Mouse (Mus musculus) cerebellum, adult 9-11 months (tissue): ENCODE results near the gene Prdx1.
"Not testable (repeated sequence)": the region's sequence is repeated elsewhere in the genome, so short reads cannot be mapped to it uniquely, and the experiment has no call there.

Experiments used
- DNase-seq: peaks from one replicate; pipeline ENCODE4 v3.0.0; 2022

Prdx1 gene

GRCm38 (mm10) chr4:116685402-116686061 is at the start of gene Prdx1:
Gene Prdx1 (plus strand): TSS chr4:116685544.
- peak; percentile 91 for DNase-seq

- DNase-seq: no peak
Observed at GRCm38 (mm10) chr4:116638821-116639220, 46.5 kb upstream of the Prdx1 start.

GRCm38 (mm10) chr4:116642071-116642470 is 43.3 kb upstream of the Prdx1 start:
- no peak for DNase-seq

GRCm38 (mm10) chr4:116644326-116644725 is 41.0 kb upstream of the Prdx1 start:
- DNase-seq: no peak

- DNase-seq: no peak
Observed at GRCm38 (mm10) chr4:116645624-116646023, 39.7 kb upstream of the Prdx1 start.

- no peak for DNase-seq
Observed at GRCm38 (mm10) chr4:116649411-116649810, 35.9 kb upstream of the Prdx1 start.

- no peak for DNase-seq
Observed at GRCm38 (mm10) chr4:116650365-116650764, 35.0 kb upstream of the Prdx1 start.

- DNase-seq: peak; percentile 89
Observed at GRCm38 (mm10) chr4:116650924-116651796, 34.2 kb upstream of the Prdx1 start, which contains the start of gene Akr1a1. Gene Akr1a1 (minus strand): TSS chr4:116651680.

GRCm38 (mm10) chr4:116651797-116652135 is 33.6 kb upstream of the Prdx1 start:
- DNase-seq: no peak

DNA sequence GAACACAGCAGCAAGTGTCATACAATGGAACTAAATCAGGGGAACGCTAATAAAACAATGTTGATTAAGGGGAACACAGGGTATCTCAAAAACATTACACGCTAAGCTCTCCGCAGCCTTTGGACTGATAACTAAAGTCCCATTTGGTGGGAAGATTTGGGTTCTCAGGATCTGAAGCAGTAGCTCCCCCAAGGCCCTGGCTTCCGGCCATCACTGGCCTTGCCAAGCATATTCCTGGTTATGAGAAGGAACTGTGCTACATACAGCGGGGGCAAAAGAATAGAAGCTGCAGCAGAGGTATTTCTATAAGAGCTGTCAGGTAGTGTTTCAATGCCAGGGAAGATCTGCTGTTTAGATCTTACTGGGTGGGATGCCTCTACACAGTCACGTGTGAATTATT is 32.1 kb upstream of the Prdx1 start:
- no peak for DNase-seq

GRCm38 (mm10) chr4:116655100-116655499 is 30.2 kb upstream of the Prdx1 start:
- DNase-seq: no peak

GRCm38 (mm10) chr4:116655658-116656057 is 29.7 kb upstream of the Prdx1 start:
- DNase-seq: no peak

DNA sequence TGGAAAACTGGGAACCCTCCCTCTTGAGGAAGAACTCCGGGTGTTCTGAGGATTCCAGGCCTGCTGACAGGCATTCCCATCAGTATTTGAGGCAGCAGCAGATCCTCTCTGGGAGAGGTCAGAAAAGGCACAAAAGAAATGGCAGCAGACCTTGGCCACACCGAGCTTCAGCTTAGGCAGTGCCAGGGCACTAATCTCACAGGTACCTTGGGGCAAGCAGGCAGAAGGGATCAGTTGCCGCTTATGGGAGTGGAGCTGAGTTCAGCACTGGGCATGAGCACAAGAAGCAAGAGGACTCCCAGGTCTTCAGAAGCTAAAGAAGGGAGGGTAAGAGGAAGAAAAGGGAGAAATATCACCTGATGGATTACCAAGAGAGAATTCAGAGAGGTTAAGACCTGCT is 27.4 kb upstream of the Prdx1 start:
- no peak for DNase-seq

DNA sequence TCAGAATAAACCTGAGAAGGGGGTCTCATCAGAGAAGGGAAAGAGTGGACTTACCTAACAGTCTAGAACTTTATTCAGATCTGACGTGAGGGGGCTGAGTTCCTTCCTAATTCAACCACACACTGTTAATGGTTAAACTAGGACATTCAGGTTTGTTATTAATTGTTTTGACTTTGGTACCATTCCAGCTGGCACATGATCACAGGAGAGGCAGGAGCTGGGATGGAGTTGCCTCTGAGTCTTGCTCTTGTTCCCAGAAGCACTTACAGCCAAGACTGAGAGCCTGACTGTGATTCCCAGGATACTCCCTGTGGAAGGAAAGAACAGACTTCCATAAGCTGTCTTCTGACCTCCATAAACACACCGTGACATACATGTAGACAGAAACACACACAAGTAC is 25.9 kb upstream of the Prdx1 start:
- DNase-seq: no peak

GRCm38 (mm10) chr4:116659916-116660315 is 25.4 kb upstream of the Prdx1 start:
- not testable (repeated sequence) for DNase-seq

DNA sequence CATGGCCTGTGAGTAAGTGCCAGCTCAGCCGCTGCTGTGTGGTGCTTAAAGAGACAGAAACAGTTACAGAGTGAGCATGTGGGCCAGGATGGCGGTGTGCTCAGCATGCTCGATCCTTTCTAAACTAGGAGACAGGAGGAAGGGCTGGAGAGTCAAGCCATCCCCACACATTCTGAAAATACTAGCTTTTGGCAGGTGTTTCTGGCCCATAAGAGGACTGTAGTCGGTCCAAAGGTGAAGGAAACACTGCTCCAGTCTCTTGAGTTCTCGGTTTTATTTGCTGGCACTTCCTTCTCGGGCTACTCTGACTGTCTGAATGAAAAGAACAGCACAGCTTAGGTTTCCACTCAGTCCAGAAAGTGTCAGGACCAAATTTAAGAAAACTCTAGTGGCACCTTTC is 24.5 kb upstream of the Prdx1 start:
- no peak for DNase-seq

GRCm38 (mm10) chr4:116661998-116662397 is 23.3 kb upstream of the Prdx1 start:
- no peak for DNase-seq

- DNase-seq: no peak
Observed at GRCm38 (mm10) chr4:116666625-116667024, 18.7 kb upstream of the Prdx1 start.

DNA sequence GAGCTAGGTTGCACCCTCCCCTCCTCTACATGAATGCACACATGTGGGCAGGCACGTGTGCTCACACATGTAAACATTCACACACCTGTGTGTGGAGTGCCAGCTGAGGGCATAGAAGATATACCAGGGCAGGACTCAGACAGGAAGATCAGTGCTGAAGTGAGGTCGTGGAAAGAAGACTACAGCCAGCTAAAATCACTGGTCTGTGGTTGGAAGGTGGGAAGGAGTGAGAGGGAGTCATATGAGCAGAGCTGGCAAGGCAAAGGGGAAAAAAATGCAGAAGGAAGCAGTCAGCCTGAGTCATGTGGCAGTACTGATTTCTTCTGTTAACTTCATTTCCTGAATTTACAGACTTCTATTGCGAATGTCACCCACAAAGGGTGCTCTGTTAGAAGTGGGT is 17.2 kb upstream of the Prdx1 start:
- no peak for DNase-seq

DNA sequence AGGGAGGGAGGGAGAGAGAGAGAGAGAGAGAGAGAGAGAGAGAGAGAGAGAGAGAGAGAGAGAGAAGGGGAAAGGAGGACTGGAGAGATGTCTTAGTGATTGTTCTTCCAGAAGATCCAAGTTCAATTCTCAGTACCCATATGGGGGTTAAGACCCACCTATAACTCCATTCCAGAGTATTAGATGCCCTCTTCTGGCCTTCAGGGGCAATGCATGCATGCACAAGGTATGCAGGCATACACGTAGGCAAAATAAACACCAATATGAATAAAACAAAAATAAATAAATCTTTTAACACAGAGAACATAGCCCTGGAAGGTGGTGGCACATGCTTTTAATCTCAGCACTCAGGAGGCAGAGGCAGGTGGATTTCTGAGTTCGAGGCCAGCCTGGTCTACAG is 16.1 kb upstream of the Prdx1 start:
- DNase-seq: no peak

- DNase-seq: no peak
Observed at GRCm38 (mm10) chr4:116672785-116673184, 12.6 kb upstream of the Prdx1 start.

DNA sequence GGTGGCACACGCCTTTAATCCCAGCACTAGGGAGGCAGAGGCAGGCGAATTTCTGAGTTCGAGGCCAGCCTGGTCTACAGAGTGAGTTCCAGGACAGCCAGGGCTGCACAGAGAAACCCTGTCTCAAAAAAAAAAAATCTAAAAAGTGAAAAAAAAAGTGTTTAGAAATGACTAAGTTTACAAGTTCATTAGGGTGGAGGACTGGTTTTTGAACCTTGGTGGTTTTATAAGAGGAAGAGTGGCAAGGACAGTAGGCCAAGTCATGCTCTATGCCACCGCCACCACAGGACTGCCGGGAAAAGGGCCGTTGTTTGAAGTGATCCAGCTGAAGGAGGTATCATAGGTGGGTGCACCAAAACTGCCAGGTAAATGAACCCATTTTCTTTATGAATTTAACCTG is 10.6 kb upstream of the Prdx1 start:
- not testable (repeated sequence) for DNase-seq

DNA sequence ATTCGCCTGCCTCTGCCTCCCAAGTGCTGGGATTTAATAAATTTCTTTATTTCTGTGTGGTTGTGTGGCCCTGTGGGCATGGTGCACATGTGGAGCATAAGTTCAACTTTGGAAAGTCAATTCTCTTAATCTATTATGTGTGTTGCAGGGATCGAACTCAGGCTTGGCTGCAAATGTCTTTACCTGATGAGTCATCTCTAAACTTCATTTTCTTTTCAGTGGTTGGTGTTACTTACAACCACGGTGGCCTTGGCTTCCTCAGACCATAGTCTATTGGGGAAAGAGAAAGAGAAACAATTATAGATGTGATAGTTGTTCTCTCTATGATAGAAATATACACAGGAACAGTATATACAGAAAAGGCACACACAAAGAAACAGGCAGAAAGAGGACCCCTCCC is 9.3 kb upstream of the Prdx1 start:
- no peak for DNase-seq

DNA sequence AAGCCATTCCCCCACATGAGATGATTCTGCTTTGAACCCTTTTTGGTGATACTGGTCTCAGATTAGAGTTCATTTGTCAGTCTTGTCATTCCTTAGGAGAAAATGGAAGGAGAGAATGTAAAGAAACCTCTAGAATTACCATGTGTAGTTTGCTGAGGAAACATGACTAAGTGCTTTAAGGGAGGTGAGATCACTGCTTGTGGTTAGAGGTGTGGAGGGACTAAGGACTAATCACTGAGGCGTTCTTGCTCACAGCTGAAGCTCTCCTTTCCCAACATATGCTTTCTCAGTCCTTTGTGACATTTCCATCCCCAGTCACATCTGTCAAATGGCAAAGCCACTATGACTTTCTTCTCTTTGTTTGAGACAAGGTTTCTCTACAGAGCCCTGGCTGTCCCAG is 7.5 kb upstream of the Prdx1 start:
- DNase-seq: no peak
